Mouse (Mus musculus): Measurements from ENCODE around the gene Dgcr6. TPM values are rescaled to one million over a fixed set of nuclear protein-coding genes. Genes with fewer than 3 reads are reported as not detected.

The Dgcr6 gene
- polyA plus RNA-seq, 1 experiment from 2014 or later = 149 TPM

DNA sequence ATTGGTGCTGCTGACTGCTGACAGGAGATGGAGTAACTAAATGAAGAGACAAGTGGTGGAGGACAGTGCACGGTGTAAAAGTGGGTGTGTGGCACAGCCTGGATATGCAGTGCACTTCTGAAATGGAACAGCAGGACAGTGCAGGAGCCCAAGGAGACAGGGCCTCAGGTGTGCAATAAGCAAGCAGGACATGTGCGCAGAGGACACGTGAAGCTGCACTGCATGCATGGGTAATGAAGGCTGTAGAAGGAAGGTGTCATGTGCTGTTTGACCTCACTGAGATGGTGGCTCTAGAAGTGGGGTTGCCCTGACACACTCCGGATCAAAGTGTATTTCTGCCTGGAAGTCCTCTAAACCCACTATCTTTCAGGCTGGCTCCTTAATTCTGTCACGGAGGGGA, 22.0 kb downstream of the Dgcr6 start:
- Histone ChIP-seq H3K4me3 (replicated peaks) (no peak overlapping the region), H3K9me3 (no peaks in the 10 kb centered on the region), H3K36me3 (replicated peaks) (peaks cover 44% of the 10 kb centered on the region), H3K27ac (no peak overlapping the region), H3K4me1 (no peaks in the 10 kb centered on the region), H3K9ac (no peak overlapping the region), H3K4me2 (no peak overlapping the region), H3K27me3 (no peaks in the 10 kb centered on the region)
- WGBS = 87% methylated on average over 5 of the region's 5 CpGs
- no peak for ATAC-seq (ENCODE audit: low FRiP score)

DNA sequence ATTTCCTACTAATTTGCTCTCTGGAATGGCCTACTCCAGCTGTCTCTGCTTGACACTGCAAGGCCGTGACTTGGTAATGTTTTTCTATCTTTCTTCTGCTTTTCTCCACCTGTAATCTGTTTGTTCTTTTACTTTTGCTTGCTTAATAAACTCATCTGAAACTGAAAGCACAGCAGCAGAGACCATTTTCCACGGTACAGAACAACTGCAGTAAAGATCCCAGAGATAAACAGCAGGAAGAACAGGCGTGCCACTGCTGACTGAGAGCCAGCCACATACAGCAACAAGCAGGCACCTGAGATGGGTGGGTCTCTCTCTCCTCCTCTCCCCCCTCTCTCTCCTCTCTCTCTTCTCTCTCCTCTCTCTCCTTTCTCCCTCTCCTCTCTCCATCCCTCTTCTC, 22.5 kb downstream of the Dgcr6 start:
- no peak for ATAC-seq (ENCODE audit: low FRiP score)
- Histone ChIP-seq H3K27ac (no peak overlapping the region), H3K9ac (no peak overlapping the region), H3K36me3 (replicated peaks) (peaks cover 38% of the 10 kb centered on the region), H3K9me3 (no peaks in the 10 kb centered on the region), H3K4me2 (no peak overlapping the region), H3K4me3 (replicated peaks) (no peak overlapping the region), H3K4me1 (no peaks in the 10 kb centered on the region), H3K27me3 (no peaks in the 10 kb centered on the region)
- 85% methylated on average over 3 of the region's 3 CpGs for WGBS

DNA sequence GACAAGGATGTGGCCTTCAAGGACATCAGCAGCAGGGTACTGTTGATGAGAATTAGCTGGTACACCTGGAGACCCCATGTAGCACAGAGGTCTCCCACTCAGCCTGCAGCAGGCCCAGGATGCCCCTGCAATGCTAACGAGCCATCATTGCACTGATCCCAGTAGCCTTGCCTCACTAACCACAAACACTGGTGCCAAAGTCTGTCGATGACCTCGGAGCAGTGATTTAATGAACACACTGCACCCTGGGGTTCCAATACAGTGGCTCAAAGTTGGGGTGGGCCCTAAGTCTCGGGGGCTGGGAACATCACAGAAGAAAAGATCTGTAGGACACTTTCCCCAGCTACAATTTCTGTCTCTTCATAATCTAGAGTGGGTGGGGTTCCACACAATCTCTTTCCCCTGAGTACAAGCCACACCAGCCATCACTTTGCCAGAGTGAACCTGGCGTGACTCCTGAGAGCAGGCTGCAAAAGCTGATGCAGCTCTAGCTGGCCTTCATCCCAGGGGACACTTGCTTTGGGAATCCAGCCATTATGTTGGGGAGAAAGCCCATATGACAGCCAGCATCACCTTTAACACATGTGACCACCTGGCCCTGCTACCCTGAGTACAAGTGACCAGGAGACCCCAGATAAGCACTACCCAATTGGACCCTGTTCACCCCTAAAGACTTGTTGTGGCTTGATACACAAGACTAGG, 25.8 kb downstream of the Dgcr6 start:
- no peaks in the 10 kb centered on the region for H3K9me3 ChIP-seq
- H3K4me1 ChIP-seq = no peaks in the 10 kb centered on the region
- H3K27me3 ChIP-seq = no peaks in the 10 kb centered on the region
- H3K36me3 ChIP-seq (replicated peaks) = 0 out of 2 replicates have a peak, but pooled peaks cover 7% of the 10 kb centered on the region
- H3K9ac ChIP-seq = no peak overlapping the region
- no peak overlapping the region for H3K4me3 ChIP-seq (replicated peaks)
- 70% methylated on average over 5 of the region's 5 CpGs for WGBS
- no peak overlapping the region for H3K27ac ChIP-seq
- no peak overlapping the region for H3K4me2 ChIP-seq
- ATAC-seq (ENCODE audit: low FRiP score) = no peak

DNA sequence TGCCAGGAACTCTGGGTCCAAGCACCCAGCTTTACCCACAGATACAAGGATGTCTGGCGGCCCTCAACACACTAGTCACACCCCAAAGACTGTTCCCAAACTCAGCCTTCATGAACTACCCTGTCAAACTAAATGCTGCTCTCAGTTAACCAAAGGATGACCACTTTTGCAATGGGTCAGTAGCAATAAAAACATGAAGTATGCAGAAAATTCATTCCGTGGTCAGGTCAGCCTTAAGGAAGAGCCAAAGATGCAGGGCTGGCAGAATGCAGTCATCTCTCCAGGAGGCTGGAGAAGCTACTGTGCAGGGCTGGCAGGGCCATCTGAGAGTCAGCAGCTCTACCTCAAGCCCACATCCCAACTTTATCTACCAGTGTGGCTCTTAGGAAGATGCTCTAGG, 26.6 kb downstream of the Dgcr6 start:
- Histone ChIP-seq H3K9me3 (no peaks in the 10 kb centered on the region), H3K9ac (no peak overlapping the region), H3K27ac (no peak overlapping the region), H3K4me3 (replicated peaks) (no peak overlapping the region), H3K4me2 (no peak overlapping the region), H3K27me3 (no peaks in the 10 kb centered on the region), H3K36me3 (replicated peaks) (0 out of 2 replicates have a peak, but pooled peaks cover 3% of the 10 kb centered on the region), H3K4me1 (no peaks in the 10 kb centered on the region)
- no peak for ATAC-seq (ENCODE audit: low FRiP score)
- WGBS = 96% methylated on average over 2 of the region's 2 CpGs

DNA sequence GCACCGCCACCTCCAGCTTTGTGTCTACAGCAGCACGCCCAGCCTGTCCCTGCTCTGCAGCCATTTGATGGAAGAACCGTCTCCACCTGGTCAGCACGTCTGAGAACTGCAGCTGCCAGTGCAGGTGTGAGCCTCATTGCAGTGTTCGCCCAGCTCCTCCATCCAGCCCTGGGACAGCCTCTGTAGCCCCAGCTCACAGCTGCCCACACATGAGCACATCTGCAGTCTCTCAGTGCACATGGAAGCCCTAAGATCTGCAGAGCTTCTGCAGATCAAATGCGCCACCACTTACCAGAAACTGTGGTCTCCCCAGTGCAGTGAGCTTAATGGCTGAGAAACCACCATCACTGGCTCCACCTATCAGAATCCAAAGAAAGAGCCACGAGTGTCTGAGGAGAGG, 27.5 kb downstream of the Dgcr6 start:
- H3K4me1 ChIP-seq = no peaks in the 10 kb centered on the region
- no peaks in the 10 kb centered on the region for H3K36me3 ChIP-seq (replicated peaks)
- H3K9ac ChIP-seq = no peak overlapping the region
- H3K27ac ChIP-seq = no peak overlapping the region
- ATAC-seq (ENCODE audit: low FRiP score) = no peak
- no peaks in the 10 kb centered on the region for H3K9me3 ChIP-seq
- no peaks in the 10 kb centered on the region for H3K27me3 ChIP-seq
- no peak overlapping the region for H3K4me2 ChIP-seq
- no peak overlapping the region for H3K4me3 ChIP-seq (replicated peaks)
- WGBS = 83% methylated on average over 7 of the region's 7 CpGs

DNA sequence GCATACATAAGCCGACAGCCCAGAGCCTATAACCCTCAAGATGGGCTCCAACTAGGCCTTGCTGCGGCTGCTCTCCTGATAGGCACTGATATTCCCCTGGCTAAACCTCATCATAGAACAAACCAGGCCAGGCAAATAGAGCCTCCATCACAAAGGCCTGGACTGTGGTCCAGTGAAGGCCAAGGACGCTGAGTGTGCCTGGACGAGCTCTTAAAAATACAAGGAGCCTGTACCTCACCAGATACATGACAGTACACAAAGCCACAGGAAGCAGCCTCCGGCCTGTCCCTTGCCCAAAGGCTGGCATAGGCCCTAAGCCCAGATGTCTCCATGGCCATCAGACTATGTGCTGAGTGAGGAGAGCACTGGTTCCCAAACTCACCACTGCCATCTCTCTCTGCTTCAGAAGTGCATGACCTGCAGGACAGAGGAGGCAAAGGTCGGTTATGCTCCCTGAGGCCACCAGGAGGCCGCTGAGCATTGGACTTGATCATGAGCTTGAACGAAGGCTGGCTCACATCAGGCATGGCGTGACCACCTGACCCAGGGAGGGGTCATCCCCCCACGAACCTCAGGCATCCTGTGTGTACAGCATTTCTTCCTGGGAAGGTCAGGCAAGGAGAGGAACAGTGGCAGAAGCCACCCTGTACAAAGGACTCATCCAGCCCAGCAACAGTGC, 28.6 kb downstream of the Dgcr6 start:
- no peak overlapping the region for H3K4me2 ChIP-seq
- no peak overlapping the region for H3K4me3 ChIP-seq (replicated peaks)
- no peak for ATAC-seq (ENCODE audit: low FRiP score)
- H3K27me3 ChIP-seq = no peaks in the 10 kb centered on the region
- no peaks in the 10 kb centered on the region for H3K36me3 ChIP-seq (replicated peaks)
- no peaks in the 10 kb centered on the region for H3K4me1 ChIP-seq
- no peaks in the 10 kb centered on the region for H3K9me3 ChIP-seq
- no peak overlapping the region for H3K9ac ChIP-seq
- WGBS = 84% methylated on average over 10 of the region's 10 CpGs
- no peak overlapping the region for H3K27ac ChIP-seq

DNA sequence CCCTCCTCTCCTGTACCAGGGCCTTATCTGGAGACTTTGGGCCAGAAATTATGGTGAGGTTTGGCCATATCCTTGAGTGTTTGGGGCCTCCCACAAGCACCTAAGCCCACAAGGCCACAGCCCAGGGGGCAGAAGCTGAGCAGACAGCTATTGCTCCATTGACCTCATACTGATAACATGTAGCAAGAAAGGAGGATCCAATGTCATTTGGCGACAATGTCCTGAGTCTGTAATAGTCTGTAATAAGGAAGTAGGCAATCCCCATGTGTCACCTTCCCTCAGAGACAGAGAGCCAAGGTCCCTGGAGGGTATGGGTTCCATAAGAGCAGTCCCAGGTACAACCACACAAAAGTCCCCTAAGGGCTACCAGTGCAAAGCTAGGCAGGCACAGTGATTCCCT, 29.6 kb downstream of the Dgcr6 start:
- Histone ChIP-seq H3K4me2 (no peak overlapping the region), H3K4me3 (replicated peaks) (no peak overlapping the region), H3K27ac (no peak overlapping the region), H3K36me3 (replicated peaks) (no peaks in the 10 kb centered on the region), H3K9me3 (no peaks in the 10 kb centered on the region), H3K4me1 (no peaks in the 10 kb centered on the region), H3K9ac (no peak overlapping the region), H3K27me3 (peaks cover 1% of the 10 kb centered on the region; the same call in 1 of the 2 replicates)
- no peak for ATAC-seq (ENCODE audit: low FRiP score)
- 95% methylated on average over 1 of the region's 1 CpGs for WGBS

DNA sequence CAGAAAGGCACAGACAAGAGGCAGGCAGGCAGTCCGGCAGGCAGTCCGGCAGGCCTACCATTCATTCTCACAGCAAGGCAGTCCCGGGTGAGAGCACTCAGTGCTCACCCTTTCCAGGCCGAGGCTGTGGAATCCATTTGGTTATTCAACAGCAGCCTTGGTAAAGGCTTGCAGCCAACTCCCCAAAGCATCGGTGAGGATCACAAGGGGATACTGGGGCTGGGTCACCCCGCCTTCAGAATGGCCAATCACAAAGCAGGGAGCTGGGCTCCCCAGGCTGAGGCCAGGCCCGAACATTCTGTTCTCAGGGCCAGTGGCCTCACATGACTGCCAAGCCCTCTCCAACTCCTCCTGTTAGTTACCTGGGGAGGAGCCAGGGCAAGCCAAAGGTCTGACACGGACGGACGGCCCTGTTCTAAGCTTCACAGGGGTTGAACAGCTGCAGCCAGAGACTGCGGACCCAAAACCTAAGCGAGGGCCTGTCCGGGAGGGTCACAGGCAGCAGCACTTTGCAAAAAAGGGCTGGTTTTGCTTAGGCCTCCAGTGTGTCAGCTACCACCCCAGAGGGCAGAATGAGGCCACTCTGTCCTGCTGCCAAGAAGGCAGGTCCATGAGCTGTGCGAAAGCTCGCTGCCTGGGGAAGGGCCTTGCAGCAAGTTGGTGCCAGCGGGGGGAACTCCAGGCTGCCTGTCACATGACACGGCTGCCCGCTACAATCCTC, 30.7 kb downstream of the Dgcr6 start:
- no peak overlapping the region for H3K4me3 ChIP-seq (replicated peaks)
- peaks cover 7% of the 10 kb centered on the region for H3K4me1 ChIP-seq
- H3K9me3 ChIP-seq = no peaks in the 10 kb centered on the region
- 87% methylated on average over 18 of the region's 18 CpGs for WGBS
- no peak overlapping the region for H3K27ac ChIP-seq
- H3K9ac ChIP-seq = no peak overlapping the region
- H3K36me3 ChIP-seq (replicated peaks) = no peaks in the 10 kb centered on the region
- H3K27me3 ChIP-seq = peaks cover 12% of the 10 kb centered on the region
- no peak for ATAC-seq (ENCODE audit: low FRiP score)
- H3K4me2 ChIP-seq = no peak overlapping the region

DNA sequence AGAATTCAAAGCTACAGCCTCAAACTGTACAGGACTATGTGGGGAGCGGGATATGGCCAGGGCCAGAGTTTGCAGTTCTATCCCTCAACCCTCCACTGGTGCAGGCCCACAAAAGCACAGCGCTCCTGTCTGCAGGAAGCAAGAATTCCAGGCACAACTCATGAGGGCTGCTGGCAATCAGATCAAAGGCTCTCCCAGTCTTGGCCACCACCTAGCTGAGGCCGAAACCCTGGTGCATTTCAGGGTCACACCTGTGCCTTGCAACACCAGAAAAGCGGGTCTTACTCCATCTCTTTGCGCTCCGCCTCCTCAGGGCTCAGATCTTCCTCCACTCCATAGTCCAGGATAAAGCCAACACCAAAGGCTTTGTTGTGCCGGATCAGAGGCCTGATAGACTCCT, 31.6 kb downstream of the Dgcr6 start:
- H3K4me1 ChIP-seq = peaks cover 13% of the 10 kb centered on the region
- H3K9me3 ChIP-seq = no peaks in the 10 kb centered on the region
- H3K36me3 ChIP-seq (replicated peaks) = no peaks in the 10 kb centered on the region
- ATAC-seq (ENCODE audit: low FRiP score) = no peak
- no peak overlapping the region for H3K9ac ChIP-seq
- 88% methylated on average over 7 of the region's 7 CpGs for WGBS
- H3K27ac ChIP-seq = no peak overlapping the region
- H3K27me3 ChIP-seq = peaks cover 16% of the 10 kb centered on the region
- no peak overlapping the region for H3K4me3 ChIP-seq (replicated peaks)
- H3K4me2 ChIP-seq = no peak overlapping the region

DNA sequence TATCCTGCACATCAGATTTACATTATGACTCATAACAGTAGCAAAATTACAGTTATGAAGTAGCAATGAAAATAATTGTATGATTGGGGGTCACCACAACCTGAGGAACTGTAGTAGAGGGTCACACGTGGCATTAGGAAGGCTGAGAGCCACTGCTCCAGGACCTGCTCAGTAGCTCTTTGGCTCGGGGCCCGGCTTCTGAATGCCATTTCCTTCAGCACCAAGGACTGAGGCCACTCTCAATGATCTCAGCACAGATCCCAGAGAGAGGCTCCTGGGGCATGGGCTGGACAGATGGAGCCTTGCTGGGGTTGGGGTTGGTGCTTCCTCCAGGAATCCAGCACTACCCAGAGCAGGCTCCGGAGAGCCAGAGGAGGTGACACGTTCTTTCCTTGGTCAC, 34.4 kb downstream of the Dgcr6 start:
- Histone ChIP-seq H3K36me3 (replicated peaks) (no peaks in the 10 kb centered on the region), H3K27me3 (peaks cover 24% of the 10 kb centered on the region), H3K4me3 (replicated peaks) (no peak overlapping the region), H3K9me3 (no peaks in the 10 kb centered on the region), H3K4me1 (peaks cover 19% of the 10 kb centered on the region), H3K9ac (no peak overlapping the region), H3K27ac (no peak overlapping the region), H3K4me2 (no peak overlapping the region)
- ATAC-seq (ENCODE audit: low FRiP score) = no peak
- WGBS = 94% methylated on average over 5 of the region's 5 CpGs

DNA sequence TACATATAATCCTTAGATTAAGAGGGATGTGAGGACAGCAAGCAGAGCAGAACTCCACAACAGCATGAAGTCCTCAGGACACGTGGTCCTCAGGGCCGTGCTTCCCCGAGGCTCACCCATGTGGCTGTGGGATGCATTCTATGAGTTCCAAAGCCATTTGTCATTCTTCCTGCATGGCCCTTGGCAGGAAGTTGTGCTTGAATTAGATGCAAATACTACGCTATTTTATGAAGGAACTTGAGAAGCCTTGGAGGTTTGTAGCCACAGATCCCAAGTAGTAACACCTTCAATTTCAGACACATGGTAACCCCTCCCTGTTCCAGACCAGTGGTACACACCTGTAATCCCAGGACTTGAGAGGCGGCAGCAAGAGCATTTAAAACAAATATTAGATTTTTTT, 43.7 kb downstream of the Dgcr6 start:
- Histone ChIP-seq H3K9me3 (no peaks in the 10 kb centered on the region), H3K4me1 (no peaks in the 10 kb centered on the region), H3K36me3 (replicated peaks) (no peaks in the 10 kb centered on the region), H3K4me3 (replicated peaks) (no peak overlapping the region), H3K9ac (no peak overlapping the region), H3K27ac (no peak overlapping the region), H3K4me2 (no peak overlapping the region), H3K27me3 (no peaks in the 10 kb centered on the region)
- 76% methylated on average over 5 of the region's 5 CpGs for WGBS
- no peak for ATAC-seq (ENCODE audit: low FRiP score)

DNA sequence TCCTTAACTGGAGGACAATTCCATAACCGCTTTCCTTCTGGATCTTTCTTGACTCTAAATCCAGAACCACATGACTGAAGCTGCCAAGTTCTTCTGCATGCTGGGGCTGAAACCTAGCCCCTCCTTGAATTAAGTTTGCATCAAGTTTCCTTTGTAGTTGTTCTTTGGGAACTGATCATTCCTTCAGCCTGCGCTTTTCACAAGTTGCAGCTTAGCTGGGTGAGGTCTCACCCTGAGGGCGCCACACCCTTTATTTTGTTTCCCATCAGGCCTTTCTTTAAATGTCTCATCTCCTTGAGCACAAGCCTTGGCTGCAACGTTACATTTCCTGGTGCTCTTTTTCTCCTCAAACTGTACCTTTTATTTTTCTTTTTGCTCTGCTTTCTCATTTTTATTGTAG, 50.2 kb downstream of the Dgcr6 start:
- no peaks in the 10 kb centered on the region for H3K9me3 ChIP-seq
- H3K4me3 ChIP-seq (replicated peaks) = no peak overlapping the region
- no peaks in the 10 kb centered on the region for H3K36me3 ChIP-seq (replicated peaks)
- H3K4me1 ChIP-seq = no peaks in the 10 kb centered on the region
- no peak for ATAC-seq (ENCODE audit: low FRiP score)
- H3K27me3 ChIP-seq = 0 out of 2 replicates have a peak, but pooled peaks cover 3% of the 10 kb centered on the region
- no peak overlapping the region for H3K27ac ChIP-seq
- H3K4me2 ChIP-seq = no peak overlapping the region
- no peak overlapping the region for H3K9ac ChIP-seq
- WGBS = 84% methylated on average over 4 of the region's 4 CpGs
